Mouse (Mus musculus) heart, postnatal 0 days (tissue): ENCODE measurements at regions not wholly inside any gene's neighbourhood (a gene's known extent, or its start where the extent isn't known, plus 50 kb on each side); places are given as distances from the start of the nearest gene placed in this dataset.
A peak's percentile ranks its signal among the peaks of the same experiment; 100 is the strongest.

Source experiments
- ATAC-seq: fragments of 200-750 bp; cut with Nextera tagmentation; 2 replicates; pipeline ENCODE4 v1.8.0; 2017; ENCODE audit warnings: low read depth, moderate number of reproducible peaks, moderate library complexity; ENCODE audit not compliant: insufficient read depth
- DNase-seq: peaks from one replicate; pipeline ENCODE4 v3.0.0-alpha.2; 2016; ENCODE audit warnings: low spot score
- H3K27ac ChIP-seq: fragments of 300-500 bp; sonication (generic); 2 replicates; pipeline ENCODE4 v1.5.1; 2014; ENCODE audit warnings: low read depth, mild to moderate bottlenecking
- H3K27me3 ChIP-seq: fragments of 300-500 bp; sonication (generic); 2 replicates; pipeline ENCODE4 v1.6.1; 2014; ENCODE audit warnings: low read length, mixed read lengths; ENCODE audit not compliant: control insufficient read depth, insufficient read depth
- H3K36me3 ChIP-seq: fragments of 300-500 bp; sonication (generic); replicated peaks from 2 replicates; pipeline ENCODE4 v1.6.1; 2014; ENCODE audit warnings: low read length, mixed read lengths; ENCODE audit not compliant: control insufficient read depth, insufficient read depth
- H3K4me1 ChIP-seq: fragments of 300-500 bp; sonication (generic); 2 replicates; pipeline ENCODE4 v1.6.1; 2014; ENCODE audit warnings: antibody characterized with exemption; ENCODE audit not compliant: control insufficient read depth, insufficient read depth
- H3K4me2 ChIP-seq: fragments of 300-500 bp; sonication (generic); 2 replicates; pipeline ENCODE4 v1.6.1; 2014; ENCODE audit warnings: low read depth, mild to moderate bottlenecking, low read length, moderate library complexity
- H3K4me3 ChIP-seq: fragments of 300-500 bp; sonication (generic); 2 replicates; pipeline ENCODE4 v1.5.1; 2014; ENCODE audit warnings: low read depth, low read length
- H3K9ac ChIP-seq: fragments of 300-500 bp; sonication (generic); replicated peaks from 2 replicates; pipeline ENCODE4 v1.6.1; 2014; ENCODE audit warnings: low read depth, low read length, mixed read lengths
- H3K9me3 ChIP-seq: fragments of 300-500 bp; sonication (generic); replicated peaks from 2 replicates; pipeline ENCODE4 v1.6.1; 2016; ENCODE audit warnings: low read length; ENCODE audit not compliant: control insufficient read depth
- CTCF ChIP-seq: IDR thresholded peaks from 2 replicates; pipeline ENCODE4 v1.5.1; 2016; ENCODE audit warnings: antibody characterized with exemption, control low read depth, low read depth
- EP300 ChIP-seq: IDR thresholded peaks from 2 replicates; pipeline ENCODE4 v1.6.1; 2016; ENCODE audit warnings: antibody characterized with exemption, low read depth
- WGBS: fragments of 180-500 bp; shearing (Covaris S2); extraction: QIAGEN DNeasy Blood & Tissue Kit; methylation state at CpG from one replicate; pipeline ENCODE4 v1.1.7; 2014; 5-methylcytosine and 5-hydroxymethylcytosine counted together

- H3K4me2 ChIP-seq, result no peak overlapping the region
- ATAC-seq (no peak), DNase-seq (no peak)
- whole genome bisulfite sequencing, result 56% methylated on average over 10 of the region's 10 CpGs
- no peaks in the 10 kb centered on the region for H3K27me3 ChIP-seq
- H3K4me3 ChIP-seq, result no peak overlapping the region
- TF ChIP-seq CTCF (no peak), EP300 (no peak)
- H3K9me3 ChIP-seq, result no peaks in the 10 kb centered on the region
- no peaks in the 10 kb centered on the region for H3K4me1 ChIP-seq
- no peak overlapping the region for H3K9ac ChIP-seq
- no peaks in the 10 kb centered on the region for H3K36me3 ChIP-seq
- H3K27ac ChIP-seq, result no peak overlapping the region
Observed at GRCm38 (mm10) chr7:36973654-36974320, 275.9 kb downstream of the Tshz3 start.

GRCm38 (mm10) chr7:36974573-36974972 is 276.7 kb downstream of the Tshz3 start:
- 56% methylated on average over 4 of the region's 4 CpGs for WGBS
- TF ChIP-seq CTCF (peak; percentile 52), EP300 (no peak)
- no peak overlapping the region for H3K9ac ChIP-seq
- no peak for DNase-seq
- H3K4me1 ChIP-seq, result no peaks in the 10 kb centered on the region
- H3K9me3 ChIP-seq, result no peaks in the 10 kb centered on the region
- no peak overlapping the region for H3K4me2 ChIP-seq
- H3K36me3 ChIP-seq, result no peaks in the 10 kb centered on the region
- no peak overlapping the region for H3K4me3 ChIP-seq
- 0 out of 2 replicates have a peak, but pooled peaks have one; percentile 6 for ATAC-seq
- no peak overlapping the region for H3K27ac ChIP-seq
- no peaks in the 10 kb centered on the region for H3K27me3 ChIP-seq

DNA sequence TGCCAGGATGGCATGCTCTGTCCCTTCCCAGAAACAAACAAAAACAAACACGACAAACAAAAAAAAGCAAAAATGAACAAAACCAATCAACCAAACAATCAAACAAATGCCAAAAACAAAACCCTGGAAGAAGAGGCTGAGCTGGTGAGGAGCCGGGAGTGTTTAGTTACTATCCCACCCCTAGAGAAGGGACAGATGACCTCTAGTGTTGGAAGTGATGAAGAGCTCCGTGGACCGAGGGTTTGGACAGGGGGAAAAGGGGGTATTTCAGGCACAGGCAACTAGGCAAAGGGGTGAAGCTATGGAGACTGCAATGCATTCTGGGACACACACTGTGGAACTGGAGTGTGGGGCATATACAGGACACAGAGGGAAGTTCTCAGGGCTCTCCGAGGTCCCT is 277.6 kb downstream of the Tshz3 start:
- DNase-seq (peak; percentile 50), ATAC-seq (no peak; the same call in 1 of the 2 replicates)
- Histone ChIP-seq H3K4me3 (no peak overlapping the region), H3K36me3 (no peaks in the 10 kb centered on the region), H3K9me3 (no peaks in the 10 kb centered on the region), H3K27me3 (no peaks in the 10 kb centered on the region), H3K4me1 (no peaks in the 10 kb centered on the region), H3K9ac (no peak overlapping the region), H3K4me2 (0 out of 2 replicates have a peak overlapping the region, but pooled peaks have one; percentile 25), H3K27ac (no peak overlapping the region)
- 11% methylated on average over 5 of the region's 5 CpGs for WGBS
- no peak for TF ChIP-seq EP300
- TF ChIP-seq CTCF, result peak; percentile 64

DNA sequence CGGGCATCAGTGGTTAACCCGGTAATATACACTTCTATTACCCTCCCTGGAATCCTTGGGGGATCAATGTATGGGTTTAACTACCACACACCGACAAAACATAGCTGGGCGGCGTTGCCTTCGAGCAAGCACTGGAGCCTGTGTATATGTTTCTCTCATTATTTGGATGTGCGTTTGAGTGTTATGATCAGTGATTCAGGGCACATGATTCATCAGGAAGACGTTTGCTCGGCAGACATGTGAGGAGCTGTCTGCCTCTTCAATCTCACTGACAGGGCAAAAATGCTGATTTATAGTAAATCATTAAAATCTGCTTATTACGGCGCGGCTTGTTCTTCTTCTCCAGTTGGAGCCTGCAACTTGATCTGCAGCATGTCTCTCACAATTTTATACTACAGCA is 279.9 kb downstream of the Tshz3 start:
- DNase-seq, result no peak
- ATAC-seq, result no peak
- H3K4me2 ChIP-seq, result no peak overlapping the region

GRCm38 (mm10) chr7:36989380-36989779 is 291.5 kb downstream of the Tshz3 start:
- Histone ChIP-seq H3K9me3 (no peaks in the 10 kb centered on the region), H3K4me2 (no peak overlapping the region), H3K4me1 (no peaks in the 10 kb centered on the region), H3K9ac (no peak overlapping the region), H3K27me3 (no peaks in the 10 kb centered on the region), H3K27ac (no peak overlapping the region), H3K36me3 (no peaks in the 10 kb centered on the region), H3K4me3 (no peak overlapping the region)
- no peak for ATAC-seq
- 70% methylated on average over 1 of the region's 1 CpGs for WGBS
- no peak for DNase-seq
- TF ChIP-seq CTCF, result no peak
- TF ChIP-seq EP300, result no peak

More for the DNA sequence above, 279.9 kb downstream of the Tshz3 start:
- TF ChIP-seq CTCF, result no peak
- TF ChIP-seq EP300, result no peak
- Histone ChIP-seq H3K27ac (no peak overlapping the region), H3K4me3 (no peak overlapping the region), H3K9me3 (no peaks in the 10 kb centered on the region), H3K27me3 (no peaks in the 10 kb centered on the region), H3K36me3 (no peaks in the 10 kb centered on the region), H3K9ac (no peak overlapping the region), H3K4me1 (no peaks in the 10 kb centered on the region)
- 83% methylated on average over 12 of the region's 12 CpGs for WGBS

DNA sequence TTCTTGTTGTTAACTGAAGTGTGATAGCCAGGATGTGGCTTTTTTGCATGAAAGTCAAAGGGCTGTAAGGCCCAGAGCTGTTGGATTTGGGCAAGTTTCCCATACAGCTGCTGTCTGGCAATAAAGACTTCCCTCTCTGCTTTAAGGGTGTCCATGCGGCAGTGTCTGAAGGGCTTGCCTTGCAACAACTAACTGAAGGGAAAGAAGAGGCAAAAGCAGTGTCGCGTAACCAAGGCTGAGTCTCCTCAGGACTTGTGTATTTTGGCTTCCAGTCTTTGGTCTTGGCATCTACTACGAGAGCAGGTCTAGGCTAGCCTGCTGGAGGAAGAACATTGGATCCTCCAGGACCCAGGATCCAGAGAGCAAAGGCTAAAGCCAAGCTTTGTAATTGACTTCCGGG is 306.7 kb downstream of the Tshz3 start:
- Histone ChIP-seq H3K9ac (no peak overlapping the region), H3K27me3 (no peaks in the 10 kb centered on the region), H3K4me2 (no peak overlapping the region), H3K4me3 (no peak overlapping the region), H3K9me3 (no peaks in the 10 kb centered on the region), H3K36me3 (no peaks in the 10 kb centered on the region), H3K27ac (no peak overlapping the region), H3K4me1 (no peaks in the 10 kb centered on the region)
- no peak for TF ChIP-seq CTCF
- no peak for TF ChIP-seq EP300
- DNase-seq, result no peak
- ATAC-seq, result 0 out of 2 replicates have a peak, but pooled peaks have one; percentile 8
- WGBS, result 67% methylated on average over 5 of the region's 5 CpGs
